In genomic region chr5:96501783-96502182, GRCm38 (mm10) we compare ENCODE assay signal across 23 mouse cellular contexts.
DNase-seq lines count a peak whose midpoint lies in the region; ATAC-seq and TF ChIP-seq lines count a peak whose summit lies in the region.
"Had no signal": no experiment of that assay in that cellular context is flagged by ENCODE, and none has a peak within 500 bp of the region (broad histone marks: within the 10 kb centered on the region; RNA-seq: fewer than 3 reads in every experiment).

No protein-coding gene starts in this region.

- intact Hi-C loops in left cerebral cortex, postnatal 36 days (cut with DNase I), result no loop called here

- H3K4me1 ChIP-seq in liver, embryonic 12.5 days, result no peaks in the 10 kb centered on the region
- H3K4me1 ChIP-seq: embryonic facial prominence, embryonic 12.5 days; forebrain, embryonic 13.5 days; heart, embryonic 15.5 days; hindbrain, embryonic 15.5 days; limb, embryonic 12.5 days; midbrain, embryonic 12.5 days had no signal

- no peak for TF ChIP-seq CTCF in C2C12 (IDR thresholded peaks at IDR 0.05; ENCODE audit: control insufficient read depth, insufficient read depth, insufficient read length)

- H3K27ac ChIP-seq in liver, embryonic 12.5 days, result no peak overlapping the region
- H3K27ac ChIP-seq: embryonic facial prominence, embryonic 12.5 days; forebrain, embryonic 13.5 days; heart, embryonic 15.5 days; hindbrain, embryonic 15.5 days; limb, embryonic 12.5 days; midbrain, embryonic 12.5 days had no signal

- no peak overlapping the region for H3K4me3 ChIP-seq in C2C12 (ENCODE audit: insufficient read depth, poor library complexity, severe bottlenecking)
- H3K4me3 ChIP-seq in liver, embryonic 12.5 days, result no peak overlapping the region
- H3K4me3 ChIP-seq: embryonic facial prominence, embryonic 12.5 days; erythroblast, embryonic 14.5 days; forebrain, embryonic 13.5 days; heart, embryonic 15.5 days; hindbrain, embryonic 15.5 days; limb, embryonic 12.5 days; midbrain, embryonic 12.5 days had no signal

- no peak for ATAC-seq in liver, embryonic 12.5 days
- ATAC-seq: forebrain, embryonic 13.5 days had no signal

- no peaks in the 10 kb centered on the region for H3K79me3 ChIP-seq in C2C12 (ENCODE audit: low read depth)

- no peaks in the 10 kb centered on the region for H3K9me3 ChIP-seq in liver, embryonic 12.5 days (replicated peaks)
- H3K9me3 ChIP-seq: embryonic facial prominence, embryonic 12.5 days; forebrain, embryonic 13.5 days; heart, embryonic 15.5 days; hindbrain, embryonic 15.5 days; limb, embryonic 12.5 days; midbrain, embryonic 12.5 days had no signal

- no peak overlapping the region for H3K9ac ChIP-seq in liver, embryonic 12.5 days
- H3K9ac ChIP-seq: embryonic facial prominence, embryonic 12.5 days; forebrain, embryonic 13.5 days; heart, embryonic 15.5 days; hindbrain, embryonic 15.5 days; limb, embryonic 12.5 days; midbrain, embryonic 12.5 days had no signal

- H3K27me3 ChIP-seq in C2C12 (ENCODE audit: control insufficient read depth, insufficient read depth, insufficient read length), result no peaks in the 10 kb centered on the region
- H3K27me3 ChIP-seq in liver, embryonic 12.5 days (replicated peaks), result no peaks in the 10 kb centered on the region
- H3K27me3 ChIP-seq: embryonic facial prominence, embryonic 12.5 days; forebrain, embryonic 13.5 days; heart, embryonic 15.5 days; hindbrain, embryonic 15.5 days; limb, embryonic 12.5 days; midbrain, embryonic 12.5 days had no signal

- no peak overlapping the region for H3ac ChIP-seq in C2C12 (ENCODE audit: control insufficient read depth, insufficient read length, low read depth)

- 56% methylated on average over 4 of the region's 4 CpGs for WGBS in liver, embryonic 12.5 days (ENCODE audit: insufficient replicate concordance)

- H3K79me2 ChIP-seq in C2C12 (ENCODE audit: control insufficient read depth, insufficient read depth), result no peaks in the 10 kb centered on the region

- no peaks in the 10 kb centered on the region for H3K36me3 ChIP-seq in C2C12 (ENCODE audit: control insufficient read depth, insufficient read depth)
- no peaks in the 10 kb centered on the region for H3K36me3 ChIP-seq in liver, embryonic 12.5 days
- H3K36me3 ChIP-seq: embryonic facial prominence, embryonic 12.5 days; heart, embryonic 15.5 days; hindbrain, embryonic 15.5 days; limb, embryonic 12.5 days; midbrain, embryonic 12.5 days had no signal

- H3K4me2 ChIP-seq in liver, embryonic 12.5 days, result no peak overlapping the region
- H3K4me2 ChIP-seq: embryonic facial prominence, embryonic 12.5 days; forebrain, embryonic 13.5 days; heart, embryonic 15.5 days; hindbrain, embryonic 15.5 days; limb, embryonic 12.5 days; liver, embryonic 11.5 days; midbrain, embryonic 12.5 days had no signal

- peak; percentile 20 to 61 for DNase-seq in layer of hippocampus, adult 18-20 months (ENCODE audit: low spot score in 2 of 2)
- DNase-seq in layer of hippocampus, postnatal 25 days (ENCODE audit: extremely low spot score in 1 of 2, low spot score in 1 of 2), result no peak
- peak; percentile 15 for DNase-seq in 3T3-L1 (ENCODE audit: low read depth, low spot score)
- peak; percentile 19 to 22 for DNase-seq in layer of hippocampus, postnatal 36 days
- DNase-seq in left cerebral cortex, postnatal 36 days (ENCODE audit: low spot score in 2 of 2), result no peak
- DNase-seq: cerebellum, adult 11-12 months; cerebellum, postnatal 14 days; heart, postnatal 4 days; kidney, adult 2 months; kidney, postnatal 25 days; lung, adult 18-20 months; right cerebral cortex, postnatal 4 days; thymus, postnatal 25 days had no signal

TF ChIP-seq in C2C12, 6 proteins besides CTCF, POLR2A, EP300 and RAD21:
- TF ChIP-seq MYOD1 (IDR thresholded peaks at IDR 0.05; ENCODE audit: control insufficient read depth, insufficient read length, low read depth), result peak; percentile 58
- TF ChIP-seq MAX (IDR thresholded peaks at IDR 0.05), result no peak
TF ChIP-seq in C2C12: peak in this region for 1.

Comparison
In these comparisons a context has a peak if more than half of its experiments do, and no peak if none do; other contexts are left out.
1. DNase-seq: peak in layer of hippocampus, adult 18-20 months (2 of 2), 3T3-L1 (single experiment) and layer of hippocampus, postnatal 36 days (2 of 2); none in layer of hippocampus, postnatal 25 days (0 of 2) and left cerebral cortex, postnatal 36 days (0 of 2).